Mouse (Mus musculus): ENCODE results near the gene Arhgef19. TPM values are rescaled to one million over a fixed set of nuclear protein-coding genes. Genes with fewer than 3 reads are reported as not detected.

Gene Arhgef19
- total and polyA plus RNA-seq, 2 experiments: 14.4 to 34.3 TPM

DNA sequence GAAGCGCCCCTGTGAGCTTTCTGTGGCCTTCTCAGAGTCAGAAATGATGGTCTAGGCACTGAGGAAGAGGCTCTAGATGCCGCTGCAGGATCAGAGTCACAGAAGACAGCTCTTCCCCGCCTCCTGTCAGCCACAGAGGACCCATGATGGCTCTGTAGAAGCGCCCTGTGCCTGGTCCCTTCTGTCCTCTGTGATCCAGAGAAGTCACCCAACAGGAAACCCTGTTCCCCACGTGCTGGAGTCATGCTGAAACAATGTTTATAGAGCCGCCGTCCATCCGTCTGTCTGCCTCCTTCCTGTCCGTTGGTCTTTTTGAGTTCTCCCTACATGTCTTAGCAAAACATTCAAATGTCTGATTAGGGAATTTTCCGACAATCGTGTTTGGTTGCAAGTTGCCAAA, 38.4 kb upstream of the Arhgef19 start:
- 75% methylated on average over 11 of the region's 11 CpGs for WGBS
- H3K4me1 ChIP-seq (ENCODE audit: control insufficient read depth, insufficient read depth, low read length): no peaks in the 10 kb centered on the region
- H3K27ac ChIP-seq (replicated peaks; ENCODE audit: insufficient read depth, low read depth, low read length): peak overlapping the region; percentile 1; the same call in 1 of the 2 replicates
- TF ChIP-seq CTCF (IDR thresholded peaks at IDR 0.05; ENCODE audit: low read depth, low read length) (no peak), POLR2A (IDR thresholded peaks at IDR 0.05; ENCODE audit: extremely low read depth, insufficient read depth, low read length) (no peak)
- no peak overlapping the region for H3K9ac ChIP-seq (ENCODE audit: low read depth, low read length)
- H3K4me3 ChIP-seq (ENCODE audit: insufficient read depth, low read depth, low read length): no peak overlapping the region
- no peak for DNase-seq (ENCODE audit: extremely low read depth, low read depth, low spot score)
- H3K79me2 ChIP-seq (ENCODE audit: control insufficient read depth, insufficient read depth, low read length): no peaks in the 10 kb centered on the region
- no peaks in the 10 kb centered on the region for H3K27me3 ChIP-seq (ENCODE audit: control insufficient read depth, insufficient read depth, low read length)
- H3K36me3 ChIP-seq (ENCODE audit: control insufficient read depth, insufficient read depth, low read length): peaks cover 18% of the 10 kb centered on the region

DNA sequence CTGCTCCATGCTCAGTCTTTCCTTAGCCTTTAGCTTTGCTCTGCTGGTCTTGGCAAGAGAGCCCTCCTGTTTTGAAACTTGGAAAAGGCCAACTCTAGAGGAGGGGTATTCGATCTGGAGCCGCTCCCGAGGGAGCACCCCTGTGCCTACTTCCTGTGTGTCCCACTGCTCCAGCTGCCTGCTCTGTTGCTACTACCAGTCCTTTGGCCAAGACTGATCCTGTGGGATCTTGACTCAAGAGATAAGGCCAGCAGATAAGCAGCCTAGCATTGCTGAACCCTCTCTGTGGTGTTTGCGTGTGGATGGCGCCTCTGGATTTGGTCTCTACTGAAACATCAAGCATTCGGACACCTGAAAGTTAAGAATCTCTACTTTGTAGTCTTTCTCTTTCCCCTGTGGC, 37.1 kb upstream of the Arhgef19 start:
- Histone ChIP-seq H3K27me3 (ENCODE audit: control insufficient read depth, insufficient read depth, low read length) (no peaks in the 10 kb centered on the region), H3K36me3 (ENCODE audit: control insufficient read depth, insufficient read depth, low read length) (peaks cover 18% of the 10 kb centered on the region), H3K79me2 (ENCODE audit: control insufficient read depth, insufficient read depth, low read length) (no peaks in the 10 kb centered on the region), H3K9ac (ENCODE audit: low read depth, low read length) (no peak overlapping the region), H3K4me3 (ENCODE audit: insufficient read depth, low read depth, low read length) (no peak overlapping the region), H3K4me1 (ENCODE audit: control insufficient read depth, insufficient read depth, low read length) (peaks cover 4% of the 10 kb centered on the region; the same call in 1 of the 2 replicates), H3K27ac (replicated peaks; ENCODE audit: insufficient read depth, low read depth, low read length) (no peak overlapping the region)
- 90% methylated on average over 6 of the region's 6 CpGs for WGBS
- TF ChIP-seq CTCF (IDR thresholded peaks at IDR 0.05; ENCODE audit: low read depth, low read length): no peak
- no peak for TF ChIP-seq POLR2A (IDR thresholded peaks at IDR 0.05; ENCODE audit: extremely low read depth, insufficient read depth, low read length)
- DNase-seq (ENCODE audit: extremely low read depth, low read depth, low spot score): no peak

DNA sequence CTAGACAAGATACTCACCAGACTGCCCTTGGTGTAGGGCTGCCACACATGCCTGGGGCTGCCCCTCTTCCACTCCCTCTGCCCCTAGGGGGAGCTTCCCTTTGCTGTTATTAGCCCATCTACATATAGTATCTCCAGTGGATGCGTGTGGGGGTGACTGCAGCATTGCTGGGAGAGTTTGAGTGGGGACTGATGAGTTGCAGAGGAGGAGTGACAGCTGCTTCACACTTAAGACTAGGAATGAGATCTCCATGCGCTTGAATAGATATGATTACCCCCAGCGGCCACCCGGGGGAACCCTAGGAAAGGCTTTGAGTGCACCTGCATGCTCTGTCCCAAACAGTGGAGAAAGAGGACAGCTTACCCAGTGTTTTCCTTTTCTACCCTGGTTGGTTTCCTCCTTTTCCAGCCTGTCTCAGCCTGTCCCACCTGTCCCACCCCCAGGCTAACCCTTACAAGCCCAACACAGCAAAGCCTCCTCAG, 34.7 kb upstream of the Arhgef19 start:
- 92% methylated on average over 4 of the region's 4 CpGs for WGBS
- no peaks in the 10 kb centered on the region for H3K27me3 ChIP-seq (ENCODE audit: control insufficient read depth, insufficient read depth, low read length)
- peaks cover 8% of the 10 kb centered on the region; the same call in 1 of the 2 replicates for H3K36me3 ChIP-seq (ENCODE audit: control insufficient read depth, insufficient read depth, low read length)
- H3K79me2 ChIP-seq (ENCODE audit: control insufficient read depth, insufficient read depth, low read length): no peaks in the 10 kb centered on the region
- H3K4me3 ChIP-seq (ENCODE audit: insufficient read depth, low read depth, low read length): no peak overlapping the region
- no peak overlapping the region for H3K27ac ChIP-seq (replicated peaks; ENCODE audit: insufficient read depth, low read depth, low read length)
- no peak for DNase-seq (ENCODE audit: extremely low read depth, low read depth, low spot score)
- H3K9ac ChIP-seq (ENCODE audit: low read depth, low read length): no peak overlapping the region
- TF ChIP-seq CTCF (IDR thresholded peaks at IDR 0.05; ENCODE audit: low read depth, low read length) (no peak), POLR2A (IDR thresholded peaks at IDR 0.05; ENCODE audit: extremely low read depth, insufficient read depth, low read length) (no peak)
- peaks cover 7% of the 10 kb centered on the region; the same call in 1 of the 2 replicates for H3K4me1 ChIP-seq (ENCODE audit: control insufficient read depth, insufficient read depth, low read length)

DNA sequence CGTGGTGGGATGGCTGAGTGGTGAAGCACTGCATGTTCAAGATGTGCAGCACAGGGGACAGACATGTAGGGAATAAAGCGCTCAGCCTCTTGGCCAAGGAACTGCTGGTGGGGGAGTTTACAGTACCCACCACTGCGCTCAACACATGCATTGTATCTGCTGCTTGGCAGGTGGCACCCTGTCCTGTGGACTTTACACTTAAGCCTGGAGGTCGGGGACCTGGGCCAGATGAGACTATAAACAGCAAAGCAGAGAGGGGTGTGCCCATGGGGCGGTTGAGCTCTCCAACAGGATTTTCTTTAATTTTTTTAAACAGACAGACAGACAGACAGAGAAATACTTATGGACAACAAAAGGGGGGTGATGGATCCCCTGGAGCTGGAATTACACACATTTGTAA, 32.2 kb upstream of the Arhgef19 start:
- Histone ChIP-seq H3K79me2 (ENCODE audit: control insufficient read depth, insufficient read depth, low read length) (no peaks in the 10 kb centered on the region), H3K27me3 (ENCODE audit: control insufficient read depth, insufficient read depth, low read length) (no peaks in the 10 kb centered on the region), H3K36me3 (ENCODE audit: control insufficient read depth, insufficient read depth, low read length) (no peaks in the 10 kb centered on the region), H3K4me3 (ENCODE audit: insufficient read depth, low read depth, low read length) (no peak overlapping the region), H3K9ac (ENCODE audit: low read depth, low read length) (no peak overlapping the region), H3K27ac (replicated peaks; ENCODE audit: insufficient read depth, low read depth, low read length) (no peak overlapping the region), H3K4me1 (ENCODE audit: control insufficient read depth, insufficient read depth, low read length) (peaks cover 7% of the 10 kb centered on the region; the same call in 1 of the 2 replicates)
- peak; percentile 72 for DNase-seq (ENCODE audit: extremely low read depth, low read depth, low spot score)
- 45% methylated on average over 5 of the region's 5 CpGs for WGBS
- TF ChIP-seq CTCF (IDR thresholded peaks at IDR 0.05; ENCODE audit: low read depth, low read length) (no peak), POLR2A (IDR thresholded peaks at IDR 0.05; ENCODE audit: extremely low read depth, insufficient read depth, low read length) (no peak)

DNA sequence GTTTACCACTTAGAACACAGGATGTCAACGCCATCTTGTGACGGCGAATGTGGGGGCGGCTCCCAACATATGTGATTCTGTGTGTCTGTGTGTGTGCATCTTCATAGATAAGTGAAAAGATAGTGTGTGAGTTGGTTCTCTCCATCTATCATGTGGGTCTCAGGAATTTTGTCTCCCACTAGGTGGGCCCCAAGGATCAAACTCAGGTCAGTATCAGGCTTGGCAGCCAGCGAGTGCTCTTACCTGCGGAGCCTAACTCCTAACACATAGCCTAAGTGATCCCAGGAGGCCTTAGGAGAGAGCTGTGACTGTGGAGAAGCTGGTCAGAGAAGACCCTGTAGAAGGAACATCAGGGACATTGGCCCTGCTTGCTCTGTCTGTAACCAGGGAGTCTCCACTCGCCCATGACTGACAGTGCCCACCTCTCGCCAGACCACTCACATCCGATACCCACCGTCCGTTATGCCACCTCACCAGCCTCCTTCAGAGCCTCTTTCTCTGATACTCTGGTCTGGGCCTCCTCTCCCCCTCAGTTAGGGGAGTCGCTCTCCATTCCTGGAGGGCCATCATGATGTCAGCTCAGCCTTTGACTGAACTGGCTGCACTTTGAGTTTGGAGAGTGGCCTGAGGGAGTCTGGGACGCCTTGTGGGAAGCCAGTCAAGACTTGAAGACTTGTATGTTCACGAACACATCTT, 28.6 kb upstream of the Arhgef19 start:
- Histone ChIP-seq H3K4me3 (ENCODE audit: insufficient read depth, low read depth, low read length) (peak overlapping the region; percentile 41), H3K79me2 (ENCODE audit: control insufficient read depth, insufficient read depth, low read length) (no peaks in the 10 kb centered on the region), H3K9ac (ENCODE audit: low read depth, low read length) (peak overlapping the region; percentile 37; the same call in 1 of the 2 replicates), H3K27me3 (ENCODE audit: control insufficient read depth, insufficient read depth, low read length) (no peaks in the 10 kb centered on the region), H3K27ac (replicated peaks; ENCODE audit: insufficient read depth, low read depth, low read length) (peak overlapping the region; percentile 56), H3K4me1 (ENCODE audit: control insufficient read depth, insufficient read depth, low read length) (peaks cover 11% of the 10 kb centered on the region), H3K36me3 (ENCODE audit: control insufficient read depth, insufficient read depth, low read length) (no peaks in the 10 kb centered on the region)
- WGBS: 79% methylated on average over 14 of the region's 14 CpGs
- DNase-seq (ENCODE audit: extremely low read depth, low read depth, low spot score): peak; percentile 12
- TF ChIP-seq CTCF (IDR thresholded peaks at IDR 0.05; ENCODE audit: low read depth, low read length): no peak
- no peak for TF ChIP-seq POLR2A (IDR thresholded peaks at IDR 0.05; ENCODE audit: extremely low read depth, insufficient read depth, low read length)

DNA sequence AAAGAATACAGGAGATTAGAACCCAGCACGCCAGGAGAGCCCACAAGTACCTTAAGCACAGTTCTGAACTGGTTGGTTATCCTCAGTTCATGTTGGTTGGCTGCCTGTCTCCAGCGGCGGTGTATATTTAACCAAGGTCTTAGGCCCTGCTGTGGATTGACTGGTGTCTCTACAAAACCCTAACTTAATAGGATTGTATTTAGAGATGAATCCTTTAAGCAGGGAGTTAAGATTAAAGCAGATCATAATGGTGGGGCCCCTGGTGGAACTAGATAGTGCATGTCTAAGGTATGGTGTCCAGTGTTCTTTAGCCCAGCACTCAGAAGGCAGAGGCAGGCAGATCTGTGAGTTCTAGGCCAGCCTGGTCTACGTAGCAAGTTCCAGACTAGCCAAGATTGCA, 27.7 kb upstream of the Arhgef19 start:
- H3K36me3 ChIP-seq (ENCODE audit: control insufficient read depth, insufficient read depth, low read length): no peaks in the 10 kb centered on the region
- no peak overlapping the region for H3K27ac ChIP-seq (replicated peaks; ENCODE audit: insufficient read depth, low read depth, low read length)
- no peak for TF ChIP-seq POLR2A (IDR thresholded peaks at IDR 0.05; ENCODE audit: extremely low read depth, insufficient read depth, low read length)
- TF ChIP-seq CTCF (IDR thresholded peaks at IDR 0.05; ENCODE audit: low read depth, low read length): no peak
- H3K9ac ChIP-seq (ENCODE audit: low read depth, low read length): no peak overlapping the region
- WGBS: 94% methylated on average over 4 of the region's 4 CpGs
- no peak overlapping the region for H3K4me3 ChIP-seq (ENCODE audit: insufficient read depth, low read depth, low read length)
- H3K79me2 ChIP-seq (ENCODE audit: control insufficient read depth, insufficient read depth, low read length): no peaks in the 10 kb centered on the region
- H3K4me1 ChIP-seq (ENCODE audit: control insufficient read depth, insufficient read depth, low read length): peaks cover 11% of the 10 kb centered on the region
- H3K27me3 ChIP-seq (ENCODE audit: control insufficient read depth, insufficient read depth, low read length): no peaks in the 10 kb centered on the region
- no peak for DNase-seq (ENCODE audit: extremely low read depth, low read depth, low spot score)

All from liver, adult 2 months (tissue).